Mouse (Mus musculus) liver, adult 2 months (tissue): ENCODE measurements around the gene Fcgr4.
"Not testable (repeated sequence)": the region's sequence is repeated elsewhere in the genome, so short reads cannot be mapped to it uniquely, and the experiment has no call there.

Experiments
- CTCF ChIP-seq: fragments of 200-500 bp; IDR thresholded peaks from 2 replicates; pipeline ENCODE4 v1.5.1; 2011; ENCODE audit warnings: low read depth, low read length, control low read depth
- POLR2A ChIP-seq: fragments of 200-500 bp; IDR thresholded peaks from 2 replicates; pipeline ENCODE4 v1.6.1; 2011; ENCODE audit warnings: low read length, control low read depth; ENCODE audit not compliant: insufficient read depth; ENCODE audit errors: extremely low read depth

DNA sequence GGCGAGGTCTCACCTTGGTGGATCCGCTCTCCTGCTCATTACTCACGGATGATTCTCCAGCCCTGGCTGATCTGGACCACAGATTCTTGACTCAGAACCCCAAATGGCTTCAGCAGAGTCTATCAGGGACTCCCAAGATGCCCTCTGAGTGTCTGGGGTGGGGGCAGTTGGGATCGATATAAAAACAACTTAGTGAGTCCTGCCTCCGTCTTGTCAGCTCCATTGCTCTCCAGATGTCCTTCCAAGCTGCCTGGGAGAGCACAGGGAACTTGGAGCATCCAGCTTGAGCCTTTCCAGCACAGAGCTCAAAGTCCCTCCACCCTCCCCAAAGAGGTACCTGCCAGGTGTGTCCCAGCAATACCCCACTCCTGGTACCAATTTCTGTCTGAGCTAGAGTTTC is 57.5 kb downstream of the Fcgr4 start:
- not testable (repeated sequence) for TF ChIP-seq POLR2A, CTCF
